ENCODE assay signal across 11 mouse cellular contexts in the genomic region with DNA sequence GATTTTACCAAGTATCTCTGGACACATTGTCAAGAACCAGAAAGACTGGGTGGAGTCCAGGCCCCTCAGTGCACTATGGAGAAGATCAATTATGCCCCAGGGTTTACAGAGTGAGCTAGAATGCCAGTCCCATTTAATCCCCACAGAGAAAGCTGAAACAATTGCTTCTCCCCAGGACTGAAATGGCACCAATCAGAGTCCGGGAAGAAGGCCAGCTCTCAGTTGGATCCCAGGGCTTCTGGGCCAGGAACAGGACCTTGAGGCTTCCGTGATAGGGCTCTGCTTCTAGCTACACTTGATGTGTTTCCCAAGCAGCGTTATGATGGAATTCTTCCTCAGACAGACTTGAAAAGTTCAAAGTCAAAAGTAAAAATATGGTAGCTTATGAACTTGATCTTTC. TPM values are rescaled to one million over a fixed set of nuclear protein-coding genes. Genes with fewer than 3 reads are reported as not detected.
DNase-seq lines count a peak whose midpoint lies in the region; ATAC-seq and TF ChIP-seq lines count a peak whose summit lies in the region.
"Had no signal": no experiment of that assay in that cellular context is flagged by ENCODE, and none has a peak within 500 bp of the region (broad histone marks: within the 10 kb centered on the region; RNA-seq: fewer than 3 reads in every experiment).

No protein-coding gene starts in this region.

- 77% methylated on average over 3 of the region's 3 CpGs for WGBS in intestine, embryonic 16.5 days

- H3K27me3 ChIP-seq in intestine, embryonic 16.5 days (replicated peaks; ENCODE audit: control insufficient read depth, insufficient read depth, low read length): no peaks in the 10 kb centered on the region

- no peak overlapping the region for H3K4me2 ChIP-seq in intestine, embryonic 16.5 days (ENCODE audit: low read depth, low read length)
- H3K4me2 ChIP-seq: heart, embryonic 13.5 days; limb, embryonic 12.5 days had no signal

- intact Hi-C loops in heart, postnatal 10 days (cut with DNase I): no loop called here
- intact Hi-C loops in heart, postnatal 25 days (cut with DNase I): no loop called here
- intact Hi-C loops in left cerebral cortex, postnatal 4 days (cut with DNase I): no loop called here

- no peaks in the 10 kb centered on the region for H3K4me1 ChIP-seq in intestine, embryonic 16.5 days (ENCODE audit: control insufficient read depth, insufficient read depth, low read length)
- H3K4me1 ChIP-seq: heart, embryonic 13.5 days had no signal

- no peak for TF ChIP-seq CTCF in brain, embryonic 14.5 days (IDR thresholded peaks at IDR 0.05; ENCODE audit: borderline replicate concordance, extremely low read depth, insufficient read depth, insufficient read length)

- H3K9ac ChIP-seq in intestine, embryonic 16.5 days (ENCODE audit: low read depth, low read length): no peak overlapping the region
- H3K9ac ChIP-seq: heart, embryonic 13.5 days; limb, embryonic 12.5 days had no signal

- peak; percentile 34 to 46 for DNase-seq in heart, postnatal 10 days
- DNase-seq in heart, postnatal 25 days (ENCODE audit: low spot score): no peak
- DNase-seq in brain, embryonic 14.5 days (ENCODE audit: low read depth): peak; percentile 70
- DNase-seq in cerebellum, postnatal 25 days: peak; percentile 88 to 91
- DNase-seq in left cerebral cortex, postnatal 4 days: peak; percentile 79
- no peak for DNase-seq in spleen, postnatal 14 days (ENCODE audit: low spot score in 2 of 2)
- DNase-seq: thymus, postnatal 36 days had no signal

- ATAC-seq in intestine, embryonic 16.5 days: no peak
- ATAC-seq: lung, postnatal 0 days had no signal

- H3K4me3 ChIP-seq in intestine, embryonic 16.5 days (ENCODE audit: low read length): no peak overlapping the region
- H3K4me3 ChIP-seq: heart, embryonic 13.5 days; limb, embryonic 12.5 days had no signal

- no peak for TF ChIP-seq POLR2A in brain, embryonic 14.5 days (IDR thresholded peaks at IDR 0.05; ENCODE audit: borderline replicate concordance, extremely low read depth, insufficient read depth, insufficient read length, poor library complexity, severe bottlenecking)

- no peaks in the 10 kb centered on the region for H3K36me3 ChIP-seq in intestine, embryonic 16.5 days (ENCODE audit: control insufficient read depth, insufficient read depth, low read length)
- H3K36me3 ChIP-seq: heart, embryonic 13.5 days; limb, embryonic 12.5 days had no signal

- no peaks in the 10 kb centered on the region for H3K9me3 ChIP-seq in intestine, embryonic 16.5 days (ENCODE audit: control insufficient read depth, low read length)

- H3K27ac ChIP-seq in intestine, embryonic 16.5 days (ENCODE audit: low read length): no peak overlapping the region
- H3K27ac ChIP-seq: heart, embryonic 13.5 days; limb, embryonic 12.5 days had no signal

RNA-seq across cellular contexts. Expression of a gene that starts 18.2 kb away (rescaled TPM):
- total RNA-seq in heart, postnatal 10 days (2021): 100 to 1,000 TPM; 143 to 169 TPM
- 100 to 1,000 TPM; 110 to 134 TPM for total RNA-seq in heart, postnatal 25 days (2021)
- polyA plus RNA-seq in brain, embryonic 14.5 days (2012; rRNA removed): 29.6 and 44.8 TPM in 2 replicates
- 100 to 1,000 TPM; 101 to 110 TPM for total RNA-seq in left cerebral cortex, postnatal 4 days (2021)
- polyA plus RNA-seq in intestine, embryonic 16.5 days (2015; fragmentation: Nextera tagmentation; extraction: Ambion mirVana): 17.4 and 19.4 TPM in 2 replicates

Comparison
In these comparisons a context has a peak if more than half of its experiments do, and no peak if none do; other contexts are left out.
1. DNase-seq: peak in heart, postnatal 10 days (2 of 2), brain, embryonic 14.5 days (single experiment), cerebellum, postnatal 25 days (2 of 2) and left cerebral cortex, postnatal 4 days (single experiment); none in heart, postnatal 25 days (single experiment) and spleen, postnatal 14 days (0 of 2).